Mouse (Mus musculus) cortical plate, adult 2 months (tissue): ENCODE data around the gene Podxl2. TPM values are rescaled to one million over a fixed set of nuclear protein-coding genes. Genes with fewer than 3 reads are reported as not detected.

Experiments used
- H3K27ac ChIP-seq: fragments of 200-500 bp; 2 replicates; pipeline ENCODE4 v1.5.1; 2012; ENCODE audit warnings: low read length, control low read depth, inconsistent platforms; ENCODE audit not compliant: insufficient read depth
- H3K4me1 ChIP-seq: fragments of 200-500 bp; 2 replicates; pipeline ENCODE4 v1.6.1; 2011; ENCODE audit warnings: low read length; ENCODE audit not compliant: control insufficient read depth, insufficient read depth
- H3K4me3 ChIP-seq: fragments of 200-500 bp; 2 replicates; pipeline ENCODE4 v1.5.1; 2011; ENCODE audit warnings: mild to moderate bottlenecking, low read length, control low read depth; ENCODE audit not compliant: insufficient read depth
- CTCF ChIP-seq: fragments of 200-500 bp; IDR thresholded peaks from 2 replicates; pipeline ENCODE4 v1.5.1; 2011; ENCODE audit warnings: mild to moderate bottlenecking, control low read depth, low read length; ENCODE audit not compliant: insufficient read depth; ENCODE audit errors: extremely low read depth
- POLR2A ChIP-seq: fragments of 200-500 bp; IDR thresholded peaks from 2 replicates; pipeline ENCODE4 v1.6.1; 2011; ENCODE audit warnings: mild to moderate bottlenecking, low read length, control low read depth; ENCODE audit not compliant: insufficient read depth; ENCODE audit errors: extremely low read depth
- polyA plus RNA-seq: library from polyadenylated mRNA; depleted of rRNA; stranded (reverse); fragments of >200 nt; gene quantifications from 2 replicates; pipeline ENCODE4 v1.2.3, GENCODE M21; 2012

Gene Podxl2
- polyA plus RNA-seq, 1 experiment = 381 TPM

GRCm38 (mm10) chr6:88873965-88874867 is 628 bp downstream of the Podxl2 start:
- no peak overlapping the region; the same call in 1 of the 2 replicates for H3K27ac ChIP-seq
- TF ChIP-seq CTCF (no peak), POLR2A (no peak)
- H3K4me3 ChIP-seq = peak overlapping the region; percentile 84
- peaks cover 3% of the 10 kb centered on the region; the same call in 1 of the 2 replicates for H3K4me1 ChIP-seq

- TF ChIP-seq POLR2A = no peak
- TF ChIP-seq CTCF = no peak
- Histone ChIP-seq H3K27ac (no peak overlapping the region), H3K4me3 (peak overlapping the region; percentile 15; the same call in 1 of the 2 replicates), H3K4me1 (peaks cover 3% of the 10 kb centered on the region; the same call in 1 of the 2 replicates)
Observed at GRCm38 (mm10) chr6:88872811-88873210, 2.0 kb downstream of the Podxl2 start.

DNA sequence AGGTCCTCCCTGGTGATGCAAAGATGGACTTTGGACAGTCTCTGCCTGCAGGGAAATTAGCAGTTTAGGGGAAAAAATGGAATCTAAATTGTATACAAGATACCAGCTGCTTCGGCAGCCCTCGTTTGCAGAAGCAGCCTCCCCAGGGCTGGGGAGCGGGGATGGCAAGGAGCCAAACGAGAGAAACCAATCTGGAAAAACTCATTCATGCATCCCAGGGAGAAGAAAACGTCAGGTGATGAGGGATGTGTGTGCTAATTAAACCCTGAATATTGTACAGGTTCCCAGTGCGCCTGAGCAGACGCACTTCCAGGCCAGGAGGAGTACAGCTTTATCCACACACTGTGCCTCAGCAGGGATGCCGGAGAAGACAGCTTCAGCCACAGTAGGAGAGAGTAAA is 3.3 kb downstream of the Podxl2 start:
- no peak overlapping the region for H3K4me3 ChIP-seq

DNA sequence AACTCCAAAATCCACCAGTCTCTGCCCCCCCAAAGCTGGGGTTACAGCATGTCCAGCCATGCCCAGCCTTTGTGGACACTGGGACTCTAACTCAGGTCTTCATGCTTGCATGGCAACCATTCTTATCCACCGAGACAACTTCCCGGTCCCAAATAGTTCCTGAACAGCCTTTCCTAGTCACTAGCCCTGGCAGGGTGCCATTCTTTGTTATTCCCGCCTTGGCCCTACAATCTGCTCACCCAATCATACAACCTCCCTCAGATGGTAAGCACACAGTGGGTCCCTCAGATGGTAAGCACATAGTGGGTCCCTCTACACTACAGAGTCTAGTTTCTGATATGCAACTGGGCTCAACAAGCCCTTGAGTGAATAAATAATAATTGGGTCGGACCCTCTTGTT is 4.2 kb downstream of the Podxl2 start:
- H3K4me1 ChIP-seq = peaks cover 3% of the 10 kb centered on the region; the same call in 1 of the 2 replicates
- no peak for TF ChIP-seq CTCF
- TF ChIP-seq POLR2A = no peak
- H3K4me3 ChIP-seq = no peak overlapping the region
- no peak overlapping the region for H3K27ac ChIP-seq

More for the DNA sequence above, 3.3 kb downstream of the Podxl2 start:
- no peak for TF ChIP-seq POLR2A
- TF ChIP-seq CTCF = no peak
- H3K4me1 ChIP-seq = peaks cover 3% of the 10 kb centered on the region; the same call in 1 of the 2 replicates
- no peak overlapping the region for H3K27ac ChIP-seq

DNA sequence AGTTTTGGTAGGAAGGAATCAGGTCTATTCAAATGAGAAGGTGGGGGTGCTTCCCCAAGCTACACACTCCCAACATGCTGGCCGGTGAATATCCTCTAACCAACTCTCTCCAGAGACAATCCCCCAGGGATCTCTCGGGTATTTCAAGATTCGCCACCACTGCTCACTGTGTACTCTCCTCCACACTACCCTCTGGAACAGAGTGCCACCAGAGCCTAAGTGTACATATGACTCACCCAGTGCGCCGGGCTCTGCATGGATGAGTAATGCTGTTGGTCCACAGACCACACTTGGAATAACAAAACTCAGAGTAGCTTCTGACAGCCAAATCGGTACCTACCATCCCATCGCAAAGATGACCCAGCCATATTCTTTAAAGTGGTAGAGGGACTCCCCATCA is 5.4 kb downstream of the Podxl2 start:
- Histone ChIP-seq H3K4me1 (peaks cover 3% of the 10 kb centered on the region; the same call in 1 of the 2 replicates), H3K27ac (no peak overlapping the region), H3K4me3 (no peak overlapping the region)
- TF ChIP-seq POLR2A (no peak), CTCF (no peak)

- no peak overlapping the region for H3K4me3 ChIP-seq
- H3K4me1 ChIP-seq = no peaks in the 10 kb centered on the region
- no peak overlapping the region for H3K27ac ChIP-seq
- TF ChIP-seq POLR2A = no peak
- TF ChIP-seq CTCF = no peak
Observed at GRCm38 (mm10) chr6:88865704-88866103, 9.1 kb downstream of the Podxl2 start.

DNA sequence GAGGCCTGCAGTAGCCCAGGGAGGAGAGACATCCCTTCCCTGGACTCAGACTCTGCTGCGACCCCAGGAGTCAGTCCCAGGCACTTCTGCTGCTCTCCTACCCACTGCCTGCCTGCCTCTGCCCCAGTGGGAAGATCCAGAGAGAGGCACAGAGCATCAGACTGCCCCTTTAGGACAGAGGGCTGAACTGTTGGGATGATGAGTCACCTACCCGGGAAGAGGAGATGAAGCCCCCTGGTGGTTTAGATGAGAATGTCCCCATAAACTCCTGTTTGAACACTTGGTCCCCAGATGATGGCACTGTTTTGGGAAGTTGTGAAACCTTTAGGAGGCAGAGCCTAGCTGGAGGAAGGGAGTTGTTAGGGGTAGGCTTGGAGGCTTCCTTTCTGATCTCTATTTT is 13.9 kb downstream of the Podxl2 start:
- H3K27ac ChIP-seq = no peak overlapping the region
- H3K4me1 ChIP-seq = no peaks in the 10 kb centered on the region
- H3K4me3 ChIP-seq = no peak overlapping the region
- TF ChIP-seq CTCF (peak; percentile 73), POLR2A (no peak)

DNA sequence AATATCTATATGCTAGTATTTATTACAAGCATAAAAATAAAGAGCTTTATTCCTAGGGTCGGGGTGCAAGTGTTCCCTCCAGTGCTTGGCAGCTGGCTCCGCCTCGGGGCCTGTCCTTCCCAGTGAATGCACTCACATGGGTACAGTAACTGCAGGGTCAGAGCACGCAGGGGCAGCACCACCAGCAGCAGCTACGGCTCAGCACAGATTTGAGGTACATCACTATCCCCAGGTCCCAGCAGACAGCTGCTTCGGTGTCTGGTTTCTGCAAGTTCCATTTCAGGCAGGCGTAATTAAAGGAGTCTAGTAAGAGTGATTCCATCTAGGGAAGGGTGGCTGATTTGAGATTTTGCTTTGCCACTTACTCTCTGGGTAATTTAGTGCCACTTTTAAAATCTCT is 16.5 kb downstream of the Podxl2 start:
- no peaks in the 10 kb centered on the region for H3K4me1 ChIP-seq
- no peak overlapping the region for H3K4me3 ChIP-seq
- no peak overlapping the region for H3K27ac ChIP-seq
- TF ChIP-seq POLR2A = no peak
- no peak for TF ChIP-seq CTCF

GRCm38 (mm10) chr6:88857830-88858229 is 17.0 kb downstream of the Podxl2 start:
- no peak for TF ChIP-seq POLR2A
- no peak for TF ChIP-seq CTCF
- no peak overlapping the region for H3K27ac ChIP-seq
- H3K4me1 ChIP-seq = no peaks in the 10 kb centered on the region
- no peak overlapping the region for H3K4me3 ChIP-seq

- H3K27ac ChIP-seq = no peak overlapping the region
- no peak overlapping the region for H3K4me3 ChIP-seq
- TF ChIP-seq CTCF (peak; percentile 18; the same call in 1 of the 2 replicates), POLR2A (no peak)
- no peaks in the 10 kb centered on the region for H3K4me1 ChIP-seq
Observed at GRCm38 (mm10) chr6:88857249-88857648, 17.6 kb downstream of the Podxl2 start.
